Mouse (Mus musculus): Measurements from ENCODE around the gene Ptbp2.

Gene Ptbp2

GRCm38 (mm10) chr3:119784366-119784765 lies at the start of gene Ptbp2:
Gene Ptbp2, minus strand, starts transcription at chr3:119784466.
- POLR2A ChIA-PET = no interaction called here
- CTCF ChIA-PET = no interaction called here

- CTCF ChIA-PET = no interaction called here
- POLR2A ChIA-PET = no interaction called here
These were observed 30.4 kb upstream of the Ptbp2 start for GRCm38 (mm10) chr3:119814678-119815077.

- ChIA-PET CTCF (interaction anchor here in 1 of 4 experiments (0.6 kb wide), 1 partner anchor 20 kb away, joined by 3 read pairs; no protein-coding TSS in a partner anchor), POLR2A (no interaction called here)
These were observed 21.9 kb upstream of the Ptbp2 start for GRCm38 (mm10) chr3:119806123-119806522.

- ChIA-PET CTCF (no interaction called here), POLR2A (interaction anchor here in 2 of 4 experiments (0.6 to 1.8 kb wide), 3 partner anchors 13 to 31 kb away, joined by 3 to 4 read pairs (median 3); no protein-coding TSS in a partner anchor)
These were observed 10.6 kb upstream of the Ptbp2 start for GRCm38 (mm10) chr3:119794677-119795365.

- ChIA-PET POLR2A (interaction anchor here in 1 of 4 experiments (0.6 to 1.5 kb wide), 4 partner anchors 13 to 19 kb away, joined by 3 to 4 read pairs (median 4); no protein-coding TSS in a partner anchor), CTCF (no interaction called here)
These were observed 1.1 kb downstream of the Ptbp2 start for GRCm38 (mm10) chr3:119782946-119783701.

- CTCF ChIA-PET = no interaction called here
These were observed 2.0 kb downstream of the Ptbp2 start for GRCm38 (mm10) chr3:119782022-119782945.

GRCm38 (mm10) chr3:119780876-119781275 lies 3.4 kb downstream of the Ptbp2 start:
- ChIA-PET CTCF (no interaction called here), POLR2A (no interaction called here)

More at GRCm38 (mm10) chr3:119782022-119782945, 2.0 kb downstream of the Ptbp2 start:
- POLR2A ChIA-PET = interaction anchor here in 3 of 4 experiments (0.6 to 1.5 kb wide), 6 partner anchors 12 to 169 kb away, joined by 3 to 6 read pairs (median 4); no protein-coding TSS in a partner anchor

- ChIA-PET POLR2A (no interaction called here), CTCF (no interaction called here)
These were observed 5.0 kb downstream of the Ptbp2 start for GRCm38 (mm10) chr3:119779261-119779660.

- POLR2A ChIA-PET = no interaction called here
- CTCF ChIA-PET = no interaction called here
These were observed 5.8 kb downstream of the Ptbp2 start for GRCm38 (mm10) chr3:119778431-119778830.

GRCm38 (mm10) chr3:119776129-119776528 lies 8.1 kb downstream of the Ptbp2 start:
- ChIA-PET CTCF (interaction anchor here in 1 of 4 experiments (0.8 kb wide), 1 partner anchor 895 kb away, joined by 3 read pairs; no protein-coding TSS in a partner anchor), POLR2A (no interaction called here)

GRCm38 (mm10) chr3:119772789-119773188 lies 11.5 kb downstream of the Ptbp2 start:
- ChIA-PET CTCF (no interaction called here), POLR2A (no interaction called here)

- POLR2A ChIA-PET = interaction anchor here in 2 of 4 experiments (0.6 to 1.0 kb wide), 4 partner anchors 20 to 31 kb away, joined by 3 to 6 read pairs (median 3); no protein-coding TSS in a partner anchor
- CTCF ChIA-PET = no interaction called here
These were observed 20.5 kb downstream of the Ptbp2 start for GRCm38 (mm10) chr3:119763772-119764171.

- CTCF ChIA-PET = no interaction called here
- POLR2A ChIA-PET = interaction anchor here in 1 of 4 experiments (0.6 kb wide), 1 partner anchor 14 kb away, joined by 6 read pairs; no protein-coding TSS in a partner anchor
These were observed 22.5 kb downstream of the Ptbp2 start for GRCm38 (mm10) chr3:119761732-119762131.

GRCm38 (mm10) chr3:119753791-119754190 lies 30.5 kb downstream of the Ptbp2 start:
- CTCF ChIA-PET = no interaction called here
- POLR2A ChIA-PET = no interaction called here

- CTCF ChIA-PET = no interaction called here
- POLR2A ChIA-PET = interaction anchor here in 1 of 4 experiments (0.7 kb wide), 1 partner anchor 398 kb away, joined by 5 read pairs; no protein-coding TSS in a partner anchor
These were observed 34.6 kb downstream of the Ptbp2 start for GRCm38 (mm10) chr3:119749551-119750249.

GRCm38 (mm10) chr3:119749140-119749539 lies 35.1 kb downstream of the Ptbp2 start:
- ChIA-PET POLR2A (interaction anchor here in 1 of 4 experiments (0.7 kb wide), 1 partner anchor 397 kb away, joined by 5 read pairs; no protein-coding TSS in a partner anchor), CTCF (no interaction called here)

- ChIA-PET CTCF (no interaction called here), POLR2A (no interaction called here)
These were observed 37.6 kb downstream of the Ptbp2 start for GRCm38 (mm10) chr3:119746656-119747055.

GRCm38 (mm10) chr3:119745801-119746200 lies 38.5 kb downstream of the Ptbp2 start:
- ChIA-PET CTCF (no interaction called here), POLR2A (no interaction called here)

GRCm38 (mm10) chr3:119729863-119730262 lies 54.4 kb downstream of the Ptbp2 start:
- ChIA-PET POLR2A (interaction anchor here in 1 of 4 experiments (0.6 kb wide), 1 partner anchor 1296 kb away, joined by 3 read pairs; no protein-coding TSS in a partner anchor), CTCF (interaction anchor here in 1 of 4 experiments (0.7 kb wide), 1 partner anchor 13 kb away, joined by 4 read pairs; no protein-coding TSS in a partner anchor)
